Mouse (Mus musculus) spleen, postnatal 14 days (tissue): ENCODE data around the gene Rab33a.
A peak's percentile ranks its signal among the peaks of the same experiment; 100 is the strongest.

Experiments used
- DNase-seq, 2 experiments: peaks; one replicate each; pipeline ENCODE4 v3.0.0; 2021 to 2022; ENCODE audit warnings: low spot score in 2 of 2

The Rab33a gene

DNA sequence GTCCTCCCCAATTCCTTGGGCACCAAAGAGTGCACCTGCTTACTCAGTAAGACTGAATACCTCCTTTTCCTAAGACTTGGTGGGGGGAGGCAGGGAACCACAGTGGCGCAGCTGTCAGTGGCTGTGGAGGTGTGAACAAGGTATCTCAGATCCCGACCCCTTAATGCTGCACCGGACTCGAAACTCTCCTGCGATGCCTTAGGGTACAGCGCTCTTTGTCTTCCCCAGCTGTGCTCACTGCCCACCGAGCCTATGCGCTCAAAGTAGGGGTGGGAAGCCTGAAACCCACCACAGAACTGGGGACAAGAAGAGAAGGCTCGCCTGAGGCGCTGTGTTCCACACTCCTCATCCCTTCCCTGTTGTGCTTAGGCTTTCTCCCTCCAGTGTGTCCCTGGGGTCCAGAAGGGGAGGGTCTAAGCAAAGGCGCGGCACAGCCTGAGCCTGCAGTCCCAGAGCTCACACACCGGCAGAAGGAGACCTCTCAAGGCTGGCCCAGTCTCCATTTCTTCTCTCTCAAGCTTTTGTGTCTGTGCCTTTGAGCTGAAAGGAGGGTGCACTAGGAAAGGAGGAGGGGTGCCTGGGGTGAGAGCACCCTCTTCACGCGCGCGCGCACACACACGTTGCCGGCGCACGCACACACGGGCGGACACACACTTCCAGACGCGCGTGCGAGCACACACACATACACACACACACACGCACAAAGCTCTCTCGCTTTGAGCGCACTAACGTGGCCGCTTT lies at the start of gene Rab33a:
Rab33a (plus strand) TSS at position 478 of the 741 bp plus-strand sequence.
- DNase-seq, result no peak

DNA sequence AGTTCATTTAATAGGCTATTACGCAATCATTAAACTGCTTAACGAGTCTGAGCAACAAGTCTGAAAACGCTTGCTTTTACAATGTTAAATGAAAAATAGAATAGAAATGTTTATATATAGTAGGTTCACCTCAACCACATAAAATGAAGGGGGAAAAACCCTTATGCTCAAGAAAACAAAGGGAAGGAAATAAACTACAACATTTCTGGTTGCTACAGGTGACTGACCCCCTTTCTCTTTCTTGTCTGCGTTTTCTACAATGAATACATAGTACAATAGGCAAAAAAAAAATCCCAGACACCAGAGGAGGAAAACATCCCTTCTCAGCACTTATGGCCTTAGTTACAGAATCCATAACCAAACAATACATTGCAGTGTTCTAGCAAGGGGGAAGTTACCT lies 38.0 kb upstream of the Rab33a start:
- DNase-seq, result no peak

DNA sequence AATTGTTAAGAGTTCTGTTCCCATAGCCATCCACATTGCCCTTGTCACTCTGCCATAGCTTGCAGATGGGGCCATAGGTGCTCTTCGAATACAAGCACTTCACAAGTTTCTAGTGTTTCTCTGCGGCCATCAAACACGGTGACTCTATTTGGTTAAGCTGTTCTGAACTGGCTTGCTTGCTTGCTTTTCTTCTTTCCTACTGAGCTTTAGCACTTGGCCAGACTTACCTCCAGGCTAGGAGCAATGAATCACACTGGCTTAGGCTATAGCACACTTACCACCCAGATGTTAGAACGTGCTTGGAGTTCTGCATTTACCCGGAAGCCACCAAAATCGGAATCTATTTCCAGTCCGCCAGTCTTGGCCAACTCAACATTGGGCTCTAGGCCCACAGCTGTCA lies 37.4 kb upstream of the Rab33a start:
- no peak for DNase-seq

DNA sequence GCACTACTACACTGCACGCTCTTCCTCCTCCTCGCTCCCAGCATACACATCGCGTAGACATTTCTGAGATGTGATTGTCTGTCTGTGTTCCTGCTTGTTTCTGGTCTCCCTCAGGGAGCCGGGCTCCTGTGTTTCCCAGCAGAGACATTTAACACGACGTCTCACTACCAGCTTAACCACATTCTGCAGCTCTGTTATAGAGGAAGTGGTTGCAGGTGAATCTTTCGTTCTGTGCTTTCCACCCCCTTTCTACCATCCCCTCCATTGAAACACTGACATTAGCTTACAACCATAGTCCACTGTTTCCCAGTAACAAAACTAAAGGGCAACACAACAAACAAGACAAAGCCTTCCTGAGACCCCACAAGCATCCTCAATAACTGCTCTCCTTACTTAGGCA lies 25.3 kb upstream of the Rab33a start:
- no peak for DNase-seq

DNA sequence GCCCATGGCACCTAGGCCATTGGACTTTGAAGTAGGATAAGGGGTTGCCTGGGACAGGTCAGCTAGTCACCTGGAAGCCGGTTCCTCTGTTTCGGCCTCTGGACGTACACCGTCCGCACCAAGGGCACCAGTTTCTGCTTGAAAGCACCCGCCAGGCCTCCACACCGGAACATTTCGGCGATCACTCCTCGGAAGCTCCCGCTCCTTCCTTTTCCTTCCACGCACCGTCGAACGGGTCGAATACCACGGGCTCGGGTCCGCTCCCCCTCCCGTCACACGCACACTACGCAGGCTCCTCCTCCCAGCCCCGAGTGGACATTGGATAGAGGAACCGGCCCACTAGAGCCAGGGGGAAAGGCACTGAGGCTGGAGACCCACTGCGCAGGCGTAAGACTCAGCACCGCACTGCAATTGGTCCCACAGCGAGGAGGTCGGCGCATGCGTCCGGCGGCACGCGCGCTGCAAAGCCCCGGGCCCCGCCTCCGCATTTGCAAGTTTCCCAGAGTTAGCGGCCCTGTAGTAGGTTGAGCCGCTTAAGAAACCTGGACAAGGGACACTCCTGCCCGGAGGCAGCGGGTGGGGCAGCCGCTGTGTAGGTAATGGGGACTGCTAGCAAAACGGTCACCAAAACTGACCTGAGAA lies 5.8 kb upstream of the Rab33a start, which contains the start of gene Aifm1:
Aifm1 (minus strand) TSS at position 398 of the 642 bp plus-strand sequence.
- DNase-seq, result peak; percentile 80 to 81

DNA sequence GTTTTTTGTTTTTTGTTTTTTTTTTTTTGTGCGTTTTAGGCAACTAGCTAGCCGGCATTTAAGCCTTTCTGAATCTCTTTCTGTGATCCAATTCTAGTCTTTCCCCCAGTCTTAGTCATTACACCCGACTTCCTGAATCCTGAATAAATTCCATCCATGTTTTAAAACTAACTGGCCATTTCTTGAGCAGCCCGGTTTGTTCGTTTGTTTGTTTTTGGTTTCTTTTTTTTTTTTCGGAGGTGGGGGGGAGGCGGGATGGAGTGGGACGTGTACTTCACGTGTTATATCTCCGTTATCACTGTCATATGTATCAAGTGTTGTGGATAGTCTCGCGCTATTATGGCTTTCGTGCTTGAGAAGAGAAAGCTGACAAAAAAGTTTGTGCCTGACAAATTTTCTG lies 5.3 kb upstream of the Rab33a start:
- DNase-seq, result no peak

DNA sequence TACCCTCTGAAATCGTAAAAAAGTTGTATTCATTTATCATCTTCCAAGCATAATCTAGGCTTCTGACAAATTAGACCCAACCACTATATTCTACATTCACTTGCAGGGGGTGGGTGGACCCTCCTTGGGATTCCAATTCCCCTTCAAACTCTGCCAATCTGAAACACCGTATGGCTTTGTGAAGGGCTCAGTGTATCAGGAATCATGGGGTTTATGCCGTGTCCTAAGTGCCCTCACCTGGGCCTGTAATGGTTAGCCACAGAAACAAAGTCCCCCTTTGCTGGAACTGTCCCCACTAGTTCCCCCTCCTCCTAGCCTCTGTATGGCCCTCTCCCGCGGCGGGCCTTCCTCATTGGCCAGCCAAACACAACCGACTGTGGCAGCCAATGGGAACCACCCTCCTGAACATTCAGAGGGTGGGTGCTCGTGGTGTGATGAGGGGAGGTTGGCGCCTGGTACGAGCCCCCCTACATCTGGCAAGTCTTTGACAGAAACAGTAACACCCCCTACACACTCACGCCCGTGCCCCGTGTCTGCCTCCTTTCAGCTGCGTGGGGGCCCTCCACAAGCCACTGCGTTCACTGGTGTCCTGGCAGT lies 776 bp upstream of the Rab33a start:
- no peak for DNase-seq

DNA sequence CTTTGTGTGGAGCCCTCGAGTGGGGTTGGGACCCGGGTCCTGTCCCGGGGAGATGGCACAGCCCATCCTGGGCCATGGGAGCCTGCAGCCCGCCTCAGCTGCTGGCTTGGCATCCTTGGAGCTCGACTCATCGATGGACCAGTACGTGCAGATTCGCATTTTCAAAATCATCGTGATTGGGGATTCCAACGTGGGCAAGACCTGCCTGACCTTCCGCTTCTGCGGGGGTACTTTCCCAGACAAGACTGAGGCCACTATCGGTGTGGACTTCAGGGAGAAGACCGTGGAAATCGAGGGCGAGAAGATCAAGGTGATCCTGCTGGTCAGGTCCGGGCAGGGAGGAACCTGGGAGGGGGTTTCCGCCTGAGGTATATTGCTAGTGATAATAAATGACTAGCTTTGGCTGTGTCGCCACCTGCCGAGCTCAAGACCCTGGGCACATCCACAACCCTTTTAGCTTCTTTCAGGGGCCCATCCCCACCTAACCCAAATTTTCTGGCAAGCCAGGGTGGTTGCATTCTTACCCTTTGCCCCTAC lies 532 bp downstream of the Rab33a start:
- no peak for DNase-seq

DNA sequence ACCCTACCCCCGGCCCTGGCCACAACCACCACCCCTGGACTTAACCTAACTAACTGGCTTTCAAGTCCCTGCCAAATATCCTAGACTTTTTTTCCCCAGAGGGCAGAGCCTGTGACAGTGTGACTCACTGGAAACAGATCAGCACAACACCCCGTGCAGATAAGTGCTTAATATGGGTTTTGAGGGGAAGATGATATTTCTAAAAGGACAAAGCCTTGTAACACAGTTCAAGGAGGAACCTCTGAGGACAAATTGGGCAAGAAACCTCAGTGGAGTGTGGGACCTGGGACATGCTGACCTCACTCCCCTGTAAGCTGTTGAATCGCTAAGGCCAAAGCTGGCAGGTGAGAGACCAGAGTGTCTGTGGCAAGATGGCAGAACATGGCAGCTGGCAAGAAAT lies 2.6 kb downstream of the Rab33a start:
- no peak for DNase-seq

DNA sequence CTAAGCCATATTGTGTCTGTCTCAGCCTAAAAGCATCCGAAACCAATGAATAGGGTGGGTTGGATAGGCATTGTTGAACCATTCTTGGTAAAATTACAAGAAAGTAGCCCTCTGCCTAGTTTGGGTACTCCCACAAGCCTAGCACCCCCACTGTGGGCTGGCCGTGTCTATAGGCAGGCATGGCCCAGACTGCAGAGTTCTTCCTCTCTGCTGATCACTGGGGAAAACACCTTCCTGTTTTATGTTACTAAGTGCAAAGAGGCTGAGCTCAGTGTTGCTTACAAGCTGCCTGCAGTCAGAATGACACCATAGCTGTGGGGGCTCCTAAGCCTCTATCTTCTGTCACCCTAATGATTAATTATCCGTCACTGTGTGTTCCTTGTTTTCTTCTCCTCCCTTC lies 4.4 kb downstream of the Rab33a start:
- no peak for DNase-seq

DNA sequence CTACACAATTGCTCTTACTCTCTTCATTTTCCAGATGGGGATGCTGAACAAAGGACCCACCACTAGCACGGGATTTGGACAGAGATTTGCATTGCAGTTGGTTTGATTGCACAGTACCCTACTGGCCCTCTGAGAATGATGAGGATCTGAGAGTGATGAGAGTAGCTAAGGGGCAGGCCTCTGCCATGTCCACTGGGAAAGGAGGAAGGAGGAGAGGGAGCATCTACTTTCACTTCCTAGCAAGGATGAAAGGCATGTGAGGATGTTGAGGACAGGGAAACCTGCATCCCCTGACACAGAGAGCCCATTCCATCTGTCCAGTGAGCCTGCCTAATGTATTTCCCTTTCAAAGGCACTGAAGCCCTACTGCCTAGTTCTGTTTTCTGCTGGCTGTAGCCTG lies 6.2 kb downstream of the Rab33a start:
- DNase-seq, result no peak

DNA sequence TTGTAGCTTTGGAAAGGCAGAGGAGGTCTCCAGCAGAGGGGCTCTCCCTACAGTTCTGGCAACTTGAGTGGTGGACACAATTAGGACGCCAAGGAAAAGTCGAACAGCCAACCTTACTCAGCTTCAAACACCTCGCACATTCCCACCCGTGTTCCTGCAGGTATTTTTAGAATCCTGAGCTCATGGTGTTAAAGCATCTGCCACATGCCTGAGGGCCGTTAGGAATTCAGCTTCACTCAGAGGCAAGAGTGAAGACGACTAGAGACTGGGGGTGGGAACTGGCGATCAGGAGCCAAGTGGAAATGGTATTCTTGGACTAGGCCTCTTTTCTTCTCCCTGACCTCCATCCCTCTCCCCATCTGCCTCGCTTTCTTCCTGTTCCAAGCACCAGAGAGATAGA lies 6.8 kb downstream of the Rab33a start:
- no peak for DNase-seq

DNA sequence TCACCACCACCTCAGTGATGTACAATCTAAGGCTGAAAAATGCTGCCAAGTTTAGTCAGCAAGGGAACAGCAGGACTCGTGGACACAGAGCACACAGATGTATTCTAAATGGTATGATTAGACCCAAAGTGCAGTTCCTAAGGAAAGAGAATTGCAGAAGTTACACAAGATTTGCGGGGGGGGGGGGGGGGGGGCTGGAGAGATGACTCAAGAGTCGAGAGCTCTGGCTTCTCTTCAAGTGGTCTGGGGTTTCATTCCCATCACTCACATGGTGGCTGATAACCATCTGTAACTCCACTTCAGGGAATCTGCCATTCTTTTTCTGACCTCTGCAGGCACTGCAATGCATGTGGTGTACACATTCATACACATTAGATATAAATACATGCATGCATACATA lies 7.3 kb downstream of the Rab33a start:
- no peak for DNase-seq

DNA sequence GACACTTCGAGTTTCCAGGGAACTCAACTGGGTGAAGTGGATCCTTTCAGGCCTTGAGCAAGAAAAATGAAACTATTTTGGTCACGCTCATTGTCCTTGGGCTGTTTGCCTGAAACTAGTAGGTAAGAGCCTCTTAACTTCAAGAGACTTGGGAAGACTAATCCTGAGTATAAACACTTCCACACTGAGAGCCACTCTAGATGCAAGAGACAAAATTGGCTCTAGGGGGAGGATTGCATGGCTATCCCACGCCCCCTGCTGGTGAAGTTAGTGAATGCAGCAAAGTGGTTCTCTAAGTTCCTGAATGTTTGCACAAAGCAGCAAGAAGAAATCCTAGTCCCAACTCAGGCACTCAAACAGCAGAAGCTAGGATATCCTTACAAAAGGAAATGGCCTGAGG lies 13.1 kb downstream of the Rab33a start:
- peak; percentile 24 to 58 for DNase-seq
